Mouse (Mus musculus) thymus, postnatal 4 days (tissue): ENCODE results near the gene Pcbd1.
A peak's percentile ranks its signal among the peaks of the same experiment; 100 is the strongest.

Experiments
- DNase-seq: peaks from one replicate; pipeline ENCODE4 v3.0.0; 2021

Pcbd1 gene

GRCm38 (mm10) chr10:61089170-61090142, at the start of gene Pcbd1:
Gene Pcbd1, plus strand, starts transcription at chr10:61089331.
- DNase-seq, result no peak

- no peak for DNase-seq
Observed at GRCm38 (mm10) chr10:61039657-61040056, 49.5 kb upstream of the Pcbd1 start.

GRCm38 (mm10) chr10:61045081-61045480, 44.0 kb upstream of the Pcbd1 start:
- peak; percentile 35 for DNase-seq

- DNase-seq, result peak; percentile 76
Observed at GRCm38 (mm10) chr10:61051993-61052613, 37.0 kb upstream of the Pcbd1 start.

GRCm38 (mm10) chr10:61056661-61057060, 32.5 kb upstream of the Pcbd1 start:
- no peak for DNase-seq

- no peak for DNase-seq
Observed at GRCm38 (mm10) chr10:61059101-61059500, 30.0 kb upstream of the Pcbd1 start.

- no peak for DNase-seq
Observed at GRCm38 (mm10) chr10:61059543-61060110, 29.5 kb upstream of the Pcbd1 start.

- DNase-seq, result no peak
Observed at GRCm38 (mm10) chr10:61063271-61063864, 25.8 kb upstream of the Pcbd1 start.

- peak; percentile 25 for DNase-seq
Observed at GRCm38 (mm10) chr10:61064635-61065034, 24.5 kb upstream of the Pcbd1 start.

- no peak for DNase-seq
Observed at GRCm38 (mm10) chr10:61065287-61066005, 23.7 kb upstream of the Pcbd1 start.

- peak; percentile 53 for DNase-seq
Observed at GRCm38 (mm10) chr10:61068436-61069192, 20.5 kb upstream of the Pcbd1 start.

- no peak for DNase-seq
Observed at GRCm38 (mm10) chr10:61069248-61069647, 19.9 kb upstream of the Pcbd1 start.

GRCm38 (mm10) chr10:61072324-61072723, 16.8 kb upstream of the Pcbd1 start:
- peak; percentile 79 for DNase-seq

GRCm38 (mm10) chr10:61074643-61075042, 14.5 kb upstream of the Pcbd1 start:
- no peak for DNase-seq

GRCm38 (mm10) chr10:61075607-61076006, 13.5 kb upstream of the Pcbd1 start:
- no peak for DNase-seq

- peak; percentile 58 for DNase-seq
Observed at GRCm38 (mm10) chr10:61080227-61080930, 8.8 kb upstream of the Pcbd1 start.

- DNase-seq, result no peak
Observed at GRCm38 (mm10) chr10:61080931-61081255, 8.2 kb upstream of the Pcbd1 start.

GRCm38 (mm10) chr10:61085364-61085763, 3.8 kb upstream of the Pcbd1 start:
- no peak for DNase-seq

GRCm38 (mm10) chr10:61086502-61086901, 2.6 kb upstream of the Pcbd1 start:
- DNase-seq, result no peak

GRCm38 (mm10) chr10:61088468-61088867, 663 bp upstream of the Pcbd1 start:
- DNase-seq, result no peak

GRCm38 (mm10) chr10:61091866-61092265, 2.7 kb downstream of the Pcbd1 start:
- no peak for DNase-seq
